Mouse (Mus musculus) embryo, embryonic 11 days (tissue): ENCODE results near the gene Alkbh7.

Experiments
- DNase-seq: peaks from one replicate; pipeline ENCODE4 v3.0.0-alpha.2; 2015

The Alkbh7 gene

DNA sequence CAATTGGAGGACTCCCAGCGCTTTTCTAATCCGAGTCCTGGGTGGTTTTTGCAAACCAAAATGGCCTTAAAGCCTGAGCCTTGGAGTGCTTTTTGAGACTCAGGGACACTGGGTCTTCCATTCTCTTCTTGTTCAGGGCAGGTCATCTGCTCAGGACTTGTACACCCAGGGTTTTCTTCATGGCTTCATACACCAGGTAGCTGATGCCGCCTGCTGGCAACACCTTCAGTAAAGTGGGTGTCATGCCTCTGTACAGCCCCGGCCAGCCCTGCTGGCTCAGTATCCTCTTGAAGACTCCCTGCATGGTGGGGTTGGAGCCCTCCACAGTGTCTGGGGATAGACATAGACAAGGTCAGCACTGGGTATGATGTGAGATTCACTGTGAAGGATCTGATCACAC, 35.7 kb downstream of the Alkbh7 start:
- DNase-seq, result no peak

DNA sequence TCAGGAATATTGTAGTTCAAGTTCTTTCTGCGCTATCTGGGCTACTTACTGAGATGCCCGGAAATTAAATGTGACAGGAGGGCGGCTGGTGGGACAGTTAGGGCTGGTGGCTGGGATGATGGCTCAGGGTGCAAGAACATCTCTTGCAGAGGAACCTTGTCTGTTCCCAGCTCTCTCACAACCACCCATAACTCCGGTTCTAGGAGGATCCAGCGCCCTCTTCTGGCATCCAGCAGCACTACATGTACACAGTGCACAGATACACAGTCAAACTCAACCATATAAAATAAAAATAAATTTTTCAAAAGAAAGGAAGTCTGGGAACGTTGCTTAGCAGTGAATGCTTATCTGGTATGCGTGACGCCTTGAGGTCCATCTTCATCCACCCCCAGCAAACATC, 41.8 kb downstream of the Alkbh7 start:
- no peak for DNase-seq

DNA sequence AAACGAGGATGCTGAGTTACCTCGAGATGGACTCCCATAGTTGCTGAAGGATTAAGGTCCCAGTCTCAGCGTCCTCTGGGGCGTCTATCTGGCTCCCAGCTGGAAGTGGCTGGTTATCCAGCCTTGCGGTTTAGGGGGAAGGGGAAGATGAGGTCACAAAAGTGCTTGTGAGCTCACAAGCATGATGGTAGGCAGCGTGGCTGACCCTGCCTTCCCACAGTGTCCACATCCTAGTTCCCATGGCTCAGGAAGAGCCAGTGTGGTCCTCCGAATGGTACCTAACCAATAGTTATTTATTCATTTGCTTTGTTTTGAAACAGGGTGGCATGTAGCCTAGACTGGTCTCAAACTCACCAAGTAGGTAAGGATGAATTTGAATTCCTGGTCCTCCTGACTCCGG, 44.4 kb downstream of the Alkbh7 start, which contains the start of gene Slc25a41:
Gene Slc25a41, minus strand, starts transcription at position 101 of the 400 bp plus-strand sequence.
- no peak for DNase-seq

DNA sequence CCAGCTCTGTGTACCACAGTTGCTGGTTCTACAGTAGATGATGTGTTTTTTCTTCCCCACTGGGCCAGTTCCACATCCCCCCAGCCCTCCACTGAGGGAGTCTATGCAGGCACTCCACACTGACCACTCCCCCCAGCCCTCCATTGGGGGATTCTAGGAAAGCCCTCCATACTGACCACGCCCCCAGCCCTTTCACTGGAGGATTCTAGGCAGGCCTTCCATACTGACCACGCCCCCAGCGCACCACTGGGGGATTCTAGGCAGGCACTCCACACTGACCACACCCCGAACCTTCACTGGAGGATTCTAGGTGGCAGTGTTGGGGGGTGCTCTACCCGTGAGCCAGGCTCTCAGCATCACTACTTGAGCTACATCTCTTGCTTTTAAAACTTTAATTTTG, 50.3 kb downstream of the Alkbh7 start:
- DNase-seq, result peak; percentile 49

DNA sequence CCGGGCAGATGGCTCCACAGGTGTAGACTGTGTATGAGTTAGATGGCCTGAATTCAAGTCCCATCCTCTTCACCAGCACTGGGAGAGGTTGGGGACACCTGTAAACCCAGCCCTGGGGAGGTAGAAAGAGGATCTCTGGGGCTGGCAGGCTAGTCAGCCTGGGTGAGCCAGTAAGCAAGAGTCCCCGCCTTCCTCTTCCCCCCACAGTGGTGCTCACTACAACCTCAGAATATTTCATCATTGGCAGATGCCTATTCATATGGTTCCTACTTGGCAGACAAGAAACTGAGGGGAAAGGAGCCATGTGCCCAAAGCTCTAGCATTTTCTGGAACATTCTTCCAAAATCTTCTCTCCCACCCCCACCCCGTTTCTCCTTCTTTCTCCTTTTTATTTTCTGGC, 51.7 kb downstream of the Alkbh7 start:
- DNase-seq, result no peak
